Mouse (Mus musculus) lung, postnatal 4 days (tissue): ENCODE data around the gene Tagln.

Experiments used
- DNase-seq, 2 experiments: peaks; one replicate each; pipeline ENCODE4 v3.0.0; 2021

The Tagln gene

GRCm38 (mm10) chr9:45945721-45946120 is 9.9 kb upstream of the Tagln start:
- DNase-seq: peak in 1 of 2 experiments; percentile 3

- peak in 1 of 2 experiments; percentile 25 for DNase-seq
These were observed 8.9 kb upstream of the Tagln start for GRCm38 (mm10) chr9:45944506-45945400.

GRCm38 (mm10) chr9:45943628-45944505 is 8.0 kb upstream of the Tagln start:
- DNase-seq: no peak

- DNase-seq: no peak
These were observed 7.1 kb upstream of the Tagln start for GRCm38 (mm10) chr9:45942916-45943315.

GRCm38 (mm10) chr9:45942464-45942863 is 6.6 kb upstream of the Tagln start:
- no peak for DNase-seq

GRCm38 (mm10) chr9:45941329-45941888 is 5.6 kb upstream of the Tagln start:
- no peak for DNase-seq

GRCm38 (mm10) chr9:45939794-45940193 is 3.9 kb upstream of the Tagln start:
- DNase-seq: no peak

- no peak for DNase-seq
These were observed 3.2 kb upstream of the Tagln start for GRCm38 (mm10) chr9:45938952-45939637.

- no peak for DNase-seq
These were observed 2.2 kb upstream of the Tagln start for GRCm38 (mm10) chr9:45938088-45938487.

- peak; percentile 83 to 84 for DNase-seq
These were observed 1.0 kb upstream of the Tagln start for GRCm38 (mm10) chr9:45936883-45937282.

GRCm38 (mm10) chr9:45932571-45933415 is 3.1 kb downstream of the Tagln start:
- DNase-seq: peak in 1 of 2 experiments; percentile 59

GRCm38 (mm10) chr9:45931958-45932357 is 3.9 kb downstream of the Tagln start:
- peak; percentile 52 to 75 for DNase-seq

GRCm38 (mm10) chr9:45929285-45929684 is 6.6 kb downstream of the Tagln start:
- no peak for DNase-seq

GRCm38 (mm10) chr9:45919895-45920294 is 16.0 kb downstream of the Tagln start:
- peak; percentile 51 to 63 for DNase-seq

GRCm38 (mm10) chr9:45917041-45917934 is 18.6 kb downstream of the Tagln start:
- peak; percentile 76 to 88 for DNase-seq

GRCm38 (mm10) chr9:45915659-45916058 is 20.2 kb downstream of the Tagln start:
- no peak for DNase-seq

GRCm38 (mm10) chr9:45911673-45912072 is 24.2 kb downstream of the Tagln start:
- peak; percentile 59 to 76 for DNase-seq

- DNase-seq: no peak
These were observed 24.9 kb downstream of the Tagln start for GRCm38 (mm10) chr9:45910995-45911394.

- no peak for DNase-seq
These were observed 28.8 kb downstream of the Tagln start for GRCm38 (mm10) chr9:45907078-45907428.

GRCm38 (mm10) chr9:45906355-45907077 is 29.3 kb downstream of the Tagln start, which contains the start of the genes Pcsk7 and Rnf214:
Gene Pcsk7, plus strand, starts transcription at chr9:45906497.
Gene Rnf214, minus strand, starts transcription at chr9:45906911.
- DNase-seq: peak; percentile 94 to 96
